Mouse (Mus musculus): ENCODE measurements around the gene Rbms1. TPM values are rescaled to one million over a fixed set of nuclear protein-coding genes. Genes with fewer than 3 reads are reported as not detected.

Gene Rbms1
- polyA plus RNA-seq, 1 experiment from 2014 or later: 117 TPM

DNA sequence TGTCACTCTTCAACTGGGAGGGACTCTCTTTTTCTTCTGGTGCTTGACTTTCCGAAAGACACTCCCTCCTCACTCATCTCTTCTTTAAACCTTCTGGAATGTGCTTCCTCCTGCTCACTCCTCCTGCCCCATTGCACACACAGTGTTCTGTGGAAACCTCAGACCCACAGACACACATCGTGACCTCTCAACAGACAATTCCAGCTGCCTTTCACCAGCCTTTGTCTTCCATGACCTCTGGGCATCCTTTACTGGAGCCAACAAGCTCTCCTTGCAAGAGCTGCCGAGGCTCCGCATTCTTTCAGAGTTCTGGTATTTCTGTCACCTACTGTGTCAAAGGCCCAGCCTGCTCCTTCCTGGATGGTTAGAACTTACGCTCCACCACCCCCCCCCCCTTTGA, 92.0 kb downstream of the Rbms1 start:
- 24% methylated on average over 5 of the region's 5 CpGs for WGBS
- H3K4me2 ChIP-seq: no peak overlapping the region
- H3K27me3 ChIP-seq: no peaks in the 10 kb centered on the region
- no peaks in the 10 kb centered on the region for H3K36me3 ChIP-seq
- H3K9me3 ChIP-seq (replicated peaks): no peaks in the 10 kb centered on the region
- peak; percentile 26 for ATAC-seq (replicated peaks; ENCODE audit: low FRiP score)
- no peak overlapping the region for H3K9ac ChIP-seq
- H3K27ac ChIP-seq: peak overlapping the region; percentile 60
- peaks cover 71% of the 10 kb centered on the region for H3K4me1 ChIP-seq
- no peak overlapping the region for H3K4me3 ChIP-seq (replicated peaks)

DNA sequence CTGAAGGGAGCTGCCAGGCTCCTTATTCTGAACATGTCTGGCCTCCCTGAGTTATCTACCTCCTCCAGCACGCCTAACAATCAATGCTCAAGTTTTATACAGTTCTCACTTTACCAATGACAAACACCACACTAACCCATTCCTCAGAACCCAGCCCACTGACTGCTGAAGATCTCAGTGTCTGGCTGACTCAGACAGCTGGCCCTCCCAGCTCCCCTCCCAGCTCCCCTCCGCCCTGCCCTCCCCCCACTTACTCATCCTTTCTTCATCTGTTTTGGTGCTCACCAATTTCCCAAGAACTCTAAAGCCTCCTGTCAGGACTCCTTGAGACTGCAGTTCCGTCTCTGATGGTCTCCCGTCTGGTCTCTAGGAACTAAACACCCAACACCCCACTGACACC, 92.5 kb downstream of the Rbms1 start:
- Histone ChIP-seq H3K27ac (peak overlapping the region; percentile 60), H3K9me3 (replicated peaks) (no peaks in the 10 kb centered on the region), H3K4me2 (no peak overlapping the region), H3K4me3 (replicated peaks) (no peak overlapping the region), H3K4me1 (peaks cover 69% of the 10 kb centered on the region), H3K9ac (no peak overlapping the region), H3K36me3 (no peaks in the 10 kb centered on the region), H3K27me3 (no peaks in the 10 kb centered on the region)
- peak; percentile 57; the same call in 1 of the 2 replicates for ATAC-seq (replicated peaks; ENCODE audit: low FRiP score)
- WGBS: 49% methylated on average over 4 of the region's 4 CpGs

DNA sequence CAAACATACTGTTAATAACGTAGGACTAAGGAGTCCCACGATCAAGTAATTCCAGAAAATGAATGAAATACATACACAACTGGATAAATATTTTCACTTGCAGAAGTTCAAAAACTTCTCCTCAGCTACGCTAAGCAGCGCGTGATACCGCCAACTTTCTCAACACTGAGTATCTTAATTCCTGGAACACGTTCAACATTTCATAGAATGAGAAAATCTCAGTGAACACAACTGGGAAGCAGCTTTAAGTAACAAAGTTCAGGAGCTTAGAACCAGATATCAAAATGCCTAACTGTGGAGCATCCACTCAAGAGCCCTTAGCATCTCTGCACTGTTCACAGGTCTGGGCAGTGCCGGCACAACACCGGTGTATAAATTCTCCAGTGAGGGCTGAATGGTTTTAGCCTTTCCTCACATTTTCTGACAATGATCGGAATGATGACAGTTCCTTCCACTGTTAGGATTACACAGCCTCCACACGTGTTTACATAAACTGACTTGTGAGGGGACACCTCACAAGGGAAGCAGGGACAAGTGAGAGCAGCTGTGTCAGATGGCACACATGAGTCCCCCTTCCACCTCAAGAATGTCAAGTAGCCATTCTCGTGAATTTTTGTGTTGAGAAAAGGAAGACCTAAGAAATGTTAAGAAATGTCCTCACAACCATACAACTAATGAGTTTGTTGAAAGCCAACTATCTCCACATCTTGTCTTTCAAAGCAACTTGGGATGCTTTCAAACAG, 93.8 kb downstream of the Rbms1 start:
- H3K9ac ChIP-seq: no peak overlapping the region
- no peak overlapping the region for H3K4me3 ChIP-seq (replicated peaks)
- no peak overlapping the region for H3K4me2 ChIP-seq
- no peak for ATAC-seq (replicated peaks; ENCODE audit: low FRiP score)
- H3K4me1 ChIP-seq: peaks cover 71% of the 10 kb centered on the region
- H3K36me3 ChIP-seq: no peaks in the 10 kb centered on the region
- H3K27me3 ChIP-seq: no peaks in the 10 kb centered on the region
- 76% methylated on average over 12 of the region's 12 CpGs for WGBS
- no peaks in the 10 kb centered on the region for H3K9me3 ChIP-seq (replicated peaks)
- no peak overlapping the region for H3K27ac ChIP-seq

GRCm38 (mm10) chr2:60868060-60868662, 94.8 kb downstream of the Rbms1 start:
- no peak overlapping the region for H3K27ac ChIP-seq
- no peaks in the 10 kb centered on the region for H3K36me3 ChIP-seq
- no peak for ATAC-seq (replicated peaks; ENCODE audit: low FRiP score)
- H3K4me3 ChIP-seq (replicated peaks): no peak overlapping the region
- no peak overlapping the region for H3K9ac ChIP-seq
- H3K4me2 ChIP-seq: no peak overlapping the region
- no peaks in the 10 kb centered on the region for H3K9me3 ChIP-seq (replicated peaks)
- no peaks in the 10 kb centered on the region for H3K27me3 ChIP-seq
- 72% methylated on average over 4 of the region's 4 CpGs for WGBS
- H3K4me1 ChIP-seq: peaks cover 71% of the 10 kb centered on the region

GRCm38 (mm10) chr2:60867304-60867703, 95.7 kb downstream of the Rbms1 start:
- WGBS: 87% methylated on average over 8 of the region's 8 CpGs
- H3K9ac ChIP-seq: no peak overlapping the region
- no peak for ATAC-seq (replicated peaks; ENCODE audit: low FRiP score)
- H3K36me3 ChIP-seq: peaks cover 2% of the 10 kb centered on the region; the same call in 1 of the 2 replicates
- no peak overlapping the region for H3K4me3 ChIP-seq (replicated peaks)
- H3K4me2 ChIP-seq: no peak overlapping the region
- peaks cover 63% of the 10 kb centered on the region for H3K4me1 ChIP-seq
- H3K27ac ChIP-seq: no peak overlapping the region
- H3K9me3 ChIP-seq (replicated peaks): no peaks in the 10 kb centered on the region
- H3K27me3 ChIP-seq: no peaks in the 10 kb centered on the region

DNA sequence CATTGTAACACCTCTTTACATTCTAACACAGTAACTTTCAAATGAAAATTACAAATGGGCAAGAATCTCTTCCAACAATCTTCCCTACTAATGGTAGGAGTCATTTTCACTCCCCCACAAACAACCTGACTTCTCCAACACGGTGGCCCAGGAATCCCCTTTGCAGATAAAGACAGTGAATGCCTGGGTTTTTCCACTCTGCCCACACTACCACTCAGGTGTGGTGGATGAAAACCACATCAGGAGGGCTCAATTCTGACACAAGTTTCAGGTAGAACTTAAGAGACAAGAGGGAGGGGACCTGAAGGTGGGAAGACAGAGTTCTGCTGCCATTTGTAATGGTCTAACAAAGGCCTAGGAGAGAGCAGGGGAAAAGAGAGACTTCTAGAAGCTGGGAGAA, 97.1 kb downstream of the Rbms1 start:
- WGBS: 37% methylated on average over 1 of the region's 1 CpGs
- peaks cover 49% of the 10 kb centered on the region for H3K4me1 ChIP-seq
- no peak overlapping the region for H3K9ac ChIP-seq
- no peak overlapping the region for H3K4me2 ChIP-seq
- ATAC-seq (replicated peaks; ENCODE audit: low FRiP score): no peak
- H3K27me3 ChIP-seq: no peaks in the 10 kb centered on the region
- H3K9me3 ChIP-seq (replicated peaks): no peaks in the 10 kb centered on the region
- no peak overlapping the region for H3K4me3 ChIP-seq (replicated peaks)
- peaks cover 13% of the 10 kb centered on the region; the same call in 1 of the 2 replicates for H3K36me3 ChIP-seq
- no peak overlapping the region for H3K27ac ChIP-seq

- Histone ChIP-seq H3K4me3 (replicated peaks) (no peak overlapping the region), H3K9me3 (replicated peaks) (no peaks in the 10 kb centered on the region), H3K27ac (no peak overlapping the region; the same call in 1 of the 2 replicates), H3K27me3 (no peaks in the 10 kb centered on the region), H3K4me2 (no peak overlapping the region), H3K9ac (no peak overlapping the region), H3K36me3 (peaks cover 15% of the 10 kb centered on the region), H3K4me1 (peaks cover 43% of the 10 kb centered on the region)
- no peak for ATAC-seq (replicated peaks; ENCODE audit: low FRiP score)
- 23% methylated on average over 5 of the region's 5 CpGs for WGBS
These were observed 98.0 kb downstream of the Rbms1 start for GRCm38 (mm10) chr2:60864977-60865376.

GRCm38 (mm10) chr2:60864256-60864795, 98.7 kb downstream of the Rbms1 start:
- H3K9me3 ChIP-seq (replicated peaks): no peaks in the 10 kb centered on the region
- no peak for ATAC-seq (replicated peaks; ENCODE audit: low FRiP score)
- no peak overlapping the region for H3K4me3 ChIP-seq (replicated peaks)
- WGBS: 66% methylated on average over 5 of the region's 5 CpGs
- no peak overlapping the region for H3K4me2 ChIP-seq
- peaks cover 22% of the 10 kb centered on the region for H3K36me3 ChIP-seq
- no peak overlapping the region for H3K9ac ChIP-seq
- H3K4me1 ChIP-seq: peaks cover 41% of the 10 kb centered on the region
- no peak overlapping the region for H3K27ac ChIP-seq
- H3K27me3 ChIP-seq: no peaks in the 10 kb centered on the region

- no peak overlapping the region for H3K27ac ChIP-seq
- WGBS: 83% methylated on average over 2 of the region's 2 CpGs
- H3K4me1 ChIP-seq: peaks cover 39% of the 10 kb centered on the region
- H3K9ac ChIP-seq: no peak overlapping the region
- H3K4me2 ChIP-seq: no peak overlapping the region
- no peaks in the 10 kb centered on the region for H3K27me3 ChIP-seq
- H3K9me3 ChIP-seq (replicated peaks): no peaks in the 10 kb centered on the region
- H3K36me3 ChIP-seq: peaks cover 27% of the 10 kb centered on the region
- ATAC-seq (replicated peaks; ENCODE audit: low FRiP score): no peak
- H3K4me3 ChIP-seq (replicated peaks): no peak overlapping the region
These were observed 99.2 kb downstream of the Rbms1 start for GRCm38 (mm10) chr2:60863827-60864226.

DNA sequence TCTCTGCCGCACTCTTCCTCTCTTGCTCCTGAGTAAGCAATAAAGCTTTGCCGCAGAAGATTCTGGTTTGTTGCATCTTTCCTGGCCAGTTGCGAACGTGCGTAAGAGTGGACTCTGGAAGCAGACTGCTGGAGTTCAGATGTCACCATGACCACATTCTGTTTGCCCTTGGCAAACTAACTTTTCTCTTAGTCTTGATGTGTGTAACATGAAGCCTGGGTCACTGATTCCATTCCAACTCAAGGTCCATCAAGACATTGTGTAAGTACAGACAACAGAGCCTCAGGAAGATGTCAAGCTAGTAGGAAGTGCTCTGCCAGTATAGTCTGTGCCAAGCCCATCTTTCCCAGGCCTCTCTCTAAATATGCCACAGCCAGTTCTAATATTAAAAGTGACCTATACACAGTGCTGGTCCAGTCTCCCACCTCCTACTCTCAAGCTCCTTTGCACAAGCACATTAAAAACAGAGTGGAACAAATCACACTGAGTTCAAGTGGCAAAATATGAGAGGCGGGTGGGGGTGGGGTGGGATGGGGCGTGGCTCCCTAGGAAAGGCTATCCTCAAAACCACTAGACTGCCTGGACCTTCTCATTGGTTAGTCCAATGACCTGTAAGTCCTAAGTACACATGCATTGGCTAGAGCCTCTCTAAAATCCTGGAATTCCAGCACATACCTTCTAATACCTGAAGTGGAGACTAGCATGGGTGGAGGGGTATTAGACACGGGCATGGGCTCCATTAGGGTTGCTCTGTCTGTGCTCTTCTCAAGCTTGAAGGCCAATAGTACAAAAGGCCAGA, 99.9 kb downstream of the Rbms1 start:
- Histone ChIP-seq H3K9me3 (replicated peaks) (no peaks in the 10 kb centered on the region), H3K9ac (no peak overlapping the region), H3K4me1 (peaks cover 35% of the 10 kb centered on the region), H3K36me3 (peaks cover 34% of the 10 kb centered on the region), H3K27ac (no peak overlapping the region), H3K4me2 (no peak overlapping the region), H3K4me3 (replicated peaks) (no peak overlapping the region), H3K27me3 (no peaks in the 10 kb centered on the region)
- WGBS: 92% methylated on average over 8 of the region's 8 CpGs
- no peak; the same call in 1 of the 2 replicates for ATAC-seq (replicated peaks; ENCODE audit: low FRiP score)

- no peaks in the 10 kb centered on the region for H3K9me3 ChIP-seq (replicated peaks)
- no peak overlapping the region for H3K4me3 ChIP-seq (replicated peaks)
- no peaks in the 10 kb centered on the region for H3K27me3 ChIP-seq
- peaks cover 12% of the 10 kb centered on the region; the same call in 1 of the 2 replicates for H3K4me1 ChIP-seq
- 76% methylated on average over 1 of the region's 1 CpGs for WGBS
- peaks cover 38% of the 10 kb centered on the region for H3K36me3 ChIP-seq
- H3K27ac ChIP-seq: no peak overlapping the region
- H3K4me2 ChIP-seq: no peak overlapping the region
- ATAC-seq (replicated peaks; ENCODE audit: low FRiP score): no peak
- no peak overlapping the region for H3K9ac ChIP-seq
These were observed 104.9 kb downstream of the Rbms1 start for GRCm38 (mm10) chr2:60858116-60858515.

DNA sequence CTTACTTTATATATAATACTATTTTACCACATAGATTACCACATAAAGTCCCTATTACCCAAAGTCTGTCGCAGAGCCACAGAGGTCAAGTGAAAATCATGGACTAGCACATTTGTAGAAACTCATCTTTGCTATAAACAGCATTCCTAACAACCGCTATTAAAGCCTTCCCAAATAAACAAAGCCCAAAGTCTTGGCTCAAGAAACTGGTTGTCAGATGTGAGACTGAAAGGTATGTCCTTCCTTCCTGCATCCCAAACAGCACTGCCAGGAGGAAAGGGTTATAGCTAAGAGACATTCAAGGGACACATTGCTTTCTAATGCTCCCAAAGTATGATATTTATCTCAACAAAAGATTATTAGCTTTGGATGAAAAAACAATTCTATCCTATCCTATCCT, 106.9 kb downstream of the Rbms1 start:
- H3K27ac ChIP-seq: no peak overlapping the region
- H3K4me3 ChIP-seq (replicated peaks): no peak overlapping the region
- no peak overlapping the region for H3K4me2 ChIP-seq
- 74% methylated on average over 2 of the region's 2 CpGs for WGBS
- H3K9me3 ChIP-seq (replicated peaks): no peaks in the 10 kb centered on the region
- no peak for ATAC-seq (replicated peaks; ENCODE audit: low FRiP score)
- H3K36me3 ChIP-seq: peaks cover 26% of the 10 kb centered on the region
- no peaks in the 10 kb centered on the region for H3K27me3 ChIP-seq
- peaks cover 25% of the 10 kb centered on the region for H3K4me1 ChIP-seq
- no peak overlapping the region for H3K9ac ChIP-seq

Data from kidney, embryonic 15.5 days (tissue).